Mouse (Mus musculus): ENCODE data around the gene Atp5g2.

DNA sequence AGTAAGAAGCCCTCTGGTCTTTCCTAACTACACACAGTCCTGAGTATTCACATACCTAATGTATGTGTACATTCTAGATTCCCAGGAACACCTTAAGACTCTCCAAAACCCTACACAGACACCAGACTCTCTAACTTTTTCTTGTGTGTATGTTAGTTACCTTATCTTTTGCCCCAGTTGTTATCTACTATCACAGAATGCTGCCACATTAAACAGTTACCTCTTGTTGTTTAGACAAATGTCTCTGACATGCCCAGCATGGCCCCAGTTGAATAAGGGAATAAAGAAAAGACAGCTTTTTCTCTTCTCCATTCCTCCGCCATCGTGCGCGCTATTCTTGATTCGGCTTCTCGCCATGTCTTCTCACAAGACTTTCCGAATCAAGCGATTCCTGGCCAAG, 37.5 kb downstream of the Atp5g2 start:
- TF ChIP-seq CTCF (IDR thresholded peaks at IDR 0.05; ENCODE audit: low read depth) = no peak
- no peak for TF ChIP-seq EP300 (IDR thresholded peaks at IDR 0.05; ENCODE audit: low read depth)
